Mouse (Mus musculus): ENCODE data around the gene Sstr2.
A peak's percentile ranks its signal among the peaks of the same experiment; 100 is the strongest.

Gene Sstr2

GRCm38 (mm10) chr11:113618672-113619419 lies at the start of gene Sstr2:
Sstr2 (plus strand) TSS chr11:113619342.
- peak; percentile 75 for DNase-seq (ENCODE audit: low spot score)

- no peak for DNase-seq (ENCODE audit: low spot score)
These were observed 47.5 kb upstream of the Sstr2 start for GRCm38 (mm10) chr11:113571616-113572015.

GRCm38 (mm10) chr11:113572641-113573040 lies 46.5 kb upstream of the Sstr2 start:
- DNase-seq (ENCODE audit: low spot score): no peak

- no peak for DNase-seq (ENCODE audit: low spot score)
These were observed 41.9 kb upstream of the Sstr2 start for GRCm38 (mm10) chr11:113577221-113577620.

- peak; percentile 29 for DNase-seq (ENCODE audit: low spot score)
These were observed 35.1 kb upstream of the Sstr2 start for GRCm38 (mm10) chr11:113583879-113584661.

GRCm38 (mm10) chr11:113586423-113586822 lies 32.7 kb upstream of the Sstr2 start:
- no peak for DNase-seq (ENCODE audit: low spot score)

GRCm38 (mm10) chr11:113588936-113589335 lies 30.2 kb upstream of the Sstr2 start:
- DNase-seq (ENCODE audit: low spot score): no peak

GRCm38 (mm10) chr11:113595144-113595543 lies 24.0 kb upstream of the Sstr2 start:
- DNase-seq (ENCODE audit: low spot score): no peak

- DNase-seq (ENCODE audit: low spot score): no peak
These were observed 21.5 kb upstream of the Sstr2 start for GRCm38 (mm10) chr11:113597632-113598031.

GRCm38 (mm10) chr11:113600526-113601245 lies 18.5 kb upstream of the Sstr2 start:
- no peak for DNase-seq (ENCODE audit: low spot score)

- DNase-seq (ENCODE audit: low spot score): no peak
These were observed 17.4 kb upstream of the Sstr2 start for GRCm38 (mm10) chr11:113601616-113602343.

- no peak for DNase-seq (ENCODE audit: low spot score)
These were observed 11.6 kb upstream of the Sstr2 start for GRCm38 (mm10) chr11:113607556-113607955.

GRCm38 (mm10) chr11:113609581-113609980 lies 9.6 kb upstream of the Sstr2 start:
- no peak for DNase-seq (ENCODE audit: low spot score)

GRCm38 (mm10) chr11:113610266-113610665 lies 8.9 kb upstream of the Sstr2 start:
- no peak for DNase-seq (ENCODE audit: low spot score)

- DNase-seq (ENCODE audit: low spot score): no peak
These were observed 8.0 kb upstream of the Sstr2 start for GRCm38 (mm10) chr11:113611112-113611646.

GRCm38 (mm10) chr11:113611664-113612611 lies 7.2 kb upstream of the Sstr2 start:
- DNase-seq (ENCODE audit: low spot score): peak; percentile 63

GRCm38 (mm10) chr11:113614476-113614875 lies 4.7 kb upstream of the Sstr2 start:
- no peak for DNase-seq (ENCODE audit: low spot score)

GRCm38 (mm10) chr11:113617132-113617911 lies 1.8 kb upstream of the Sstr2 start:
- peak; percentile 82 for DNase-seq (ENCODE audit: low spot score)

- no peak for DNase-seq (ENCODE audit: low spot score)
These were observed 855 bp upstream of the Sstr2 start for GRCm38 (mm10) chr11:113618303-113618671.
